Comparison of ENCODE assay signal across 23 mouse cellular contexts in genomic region chr11:75658996-75659750, GRCm38 (mm10). TPM values are rescaled to one million over a fixed set of nuclear protein-coding genes. Genes with fewer than 3 reads are reported as not detected.
DNase-seq lines count a peak whose midpoint lies in the region; ATAC-seq and TF ChIP-seq lines count a peak whose summit lies in the region.
"Had no signal": no experiment of that assay in that cellular context is flagged by ENCODE, and none has a peak within 500 bp of the region (broad histone marks: within the 10 kb centered on the region; RNA-seq: fewer than 3 reads in every experiment).

No protein-coding gene starts in this region.

- H3K4me1 ChIP-seq in liver, adult 2 months (ENCODE audit: control insufficient read depth, insufficient read depth, low read length) = peaks cover 36% of the 10 kb centered on the region
- peaks cover 24% of the 10 kb centered on the region for H3K4me1 ChIP-seq in liver, embryonic 11.5 days (replicated peaks; ENCODE audit: control insufficient read depth, insufficient read depth, low read length)

- no peaks in the 10 kb centered on the region for H3K9me3 ChIP-seq in liver, embryonic 11.5 days (ENCODE audit: control insufficient read depth, low read length)
- H3K9me3 ChIP-seq: G1E; heart, embryonic 10.5 days; hindbrain, embryonic 15.5 days; limb, embryonic 12.5 days; neural tube, embryonic 15.5 days had no signal

- no peak for ATAC-seq in liver, embryonic 11.5 days (replicated peaks; ENCODE audit: low FRiP score)
- ATAC-seq in granulocyte monocyte progenitor cell, adult 5-6 weeks (replicated peaks; ENCODE audit: poor library complexity, severe bottlenecking) = peak; percentile 23; the same call in 1 of the 2 replicates
- ATAC-seq: activated CD4-positive, CD25-positive, alpha-beta regulatory T cell, adult 4 months; intestine, postnatal 0 days had no signal

- no peak overlapping the region for H3K4me3 ChIP-seq in liver, adult 2 months (ENCODE audit: insufficient read depth, low read depth, low read length)
- H3K4me3 ChIP-seq in liver, embryonic 11.5 days (ENCODE audit: low read depth, low read length) = no peak overlapping the region
- H3K4me3 ChIP-seq: heart, embryonic 10.5 days; hindbrain, embryonic 15.5 days; limb, embryonic 12.5 days; myocyte; neural tube, embryonic 15.5 days had no signal

- H3K79me2 ChIP-seq in liver, adult 2 months (ENCODE audit: control insufficient read depth, insufficient read depth, low read length) = peaks cover 9% of the 10 kb centered on the region

- no peaks in the 10 kb centered on the region for H3K27me3 ChIP-seq in liver, adult 2 months (ENCODE audit: control insufficient read depth, insufficient read depth, low read length)
- H3K27me3 ChIP-seq in liver, embryonic 11.5 days (replicated peaks; ENCODE audit: control insufficient read depth, insufficient read depth, low read length) = no peaks in the 10 kb centered on the region

- H3K36me3 ChIP-seq in liver, adult 2 months (ENCODE audit: control insufficient read depth, insufficient read depth, low read length) = peaks cover 4% of the 10 kb centered on the region; the same call in 1 of the 2 replicates
- peaks cover 34% of the 10 kb centered on the region; the same call in 1 of the 2 replicates for H3K36me3 ChIP-seq in liver, embryonic 11.5 days (ENCODE audit: control insufficient read depth, insufficient read depth, low read length)
- H3K36me3 ChIP-seq: hindbrain, embryonic 15.5 days had no signal

- 32% methylated on average over 14 of the region's 14 CpGs for WGBS in liver, adult 2 months
- WGBS in liver, embryonic 11.5 days = 85% methylated on average over 14 of the region's 14 CpGs

- no peak for TF ChIP-seq POLR2A in liver, adult 2 months (IDR thresholded peaks at IDR 0.05; ENCODE audit: extremely low read depth, insufficient read depth, low read length)

- H3K9ac ChIP-seq in liver, adult 2 months (ENCODE audit: low read depth, low read length) = peak overlapping the region; percentile 6; the same call in 1 of the 2 replicates
- no peak overlapping the region for H3K9ac ChIP-seq in liver, embryonic 11.5 days (ENCODE audit: low read depth, low read length)
- H3K9ac ChIP-seq: hindbrain, embryonic 15.5 days; limb, embryonic 12.5 days; neural tube, embryonic 15.5 days had no signal

- H3K4me2 ChIP-seq in liver, embryonic 11.5 days = no peak overlapping the region
- H3K4me2 ChIP-seq: hindbrain, embryonic 15.5 days; limb, embryonic 12.5 days; neural tube, embryonic 15.5 days had no signal

- peak; percentile 53 for DNase-seq in adrenal gland, adult 8-10 months
- DNase-seq in adrenal gland, postnatal 4 days (ENCODE audit: low spot score in 2 of 2) = no peak
- DNase-seq in liver, adult 2 months (ENCODE audit: extremely low read depth, low read depth, low spot score) = peak; percentile 76
- DNase-seq in liver, embryonic 11.5 days (ENCODE audit: low spot score) = no peak
- peak; percentile 62 for DNase-seq in adrenal gland, postnatal 10 days
- DNase-seq in cerebellum, adult 11-12 months = no peak
- no peak for DNase-seq in frontal cortex, postnatal 36 days (ENCODE audit: low spot score in 2 of 2)
- DNase-seq: cerebellum, adult 8-10 months; gastrocnemius, postnatal 10 days; lung, adult 2 months; midbrain, embryonic 14.5 days; right cerebral cortex, postnatal 14 days; thymus, adult 2 months had no signal

- H3K27ac ChIP-seq in liver, adult 2 months (replicated peaks; ENCODE audit: insufficient read depth, low read depth, low read length) = 0 out of 2 replicates have a peak overlapping the region, but pooled peaks have one; percentile 18
- H3K27ac ChIP-seq in liver, embryonic 11.5 days (ENCODE audit: low read depth, low read length) = no peak overlapping the region
- H3K27ac ChIP-seq: heart, embryonic 10.5 days; hindbrain, embryonic 15.5 days; kidney, postnatal 0 days; limb, embryonic 12.5 days; neural tube, embryonic 15.5 days had no signal

- TF ChIP-seq CTCF in liver, adult 2 months (IDR thresholded peaks at IDR 0.05; ENCODE audit: low read depth, low read length) = no peak

RNA-seq across cellular contexts. Expression of gene Myo1c, which starts 8.9 kb away (rescaled TPM):
- 100 to 1,000 TPM; 151 to 208 (median 180) TPM for total RNA-seq in adrenal gland, adult 8-10 months (2022)
- 100 to 1,000 TPM; 122 to 132 TPM for total RNA-seq in adrenal gland, postnatal 4 days (2021)
- 15.6 and 17.9 TPM in 2 replicates for total RNA-seq in liver, adult 2 months (2014; rRNA removed)
- polyA plus RNA-seq in liver, adult 2 months (2012; rRNA removed) = 17.0 and 21.5 TPM in 2 replicates
- polyA plus RNA-seq in liver, embryonic 11.5 days (2014; fragmentation: Nextera tagmentation; extraction: Ambion mirVana) = 37.4 and 41.9 TPM in 2 replicates
- 100 to 1,000 TPM; 128 to 132 TPM for total RNA-seq in adrenal gland, postnatal 10 days (2021)
- 21.2 and 22.1 TPM in 2 replicates for total RNA-seq in granulocyte monocyte progenitor cell, adult 5-6 weeks (2014; fragmentation: Nextera tagmentation)
- 9.7 and 14.8 TPM in 2 replicates for total RNA-seq in granulocyte monocyte progenitor cell, adult 5-6 weeks (2017)

RNA-seq across cellular contexts. Expression of gene Crk, which starts 19.9 kb away (rescaled TPM):
- total RNA-seq in adrenal gland, adult 8-10 months (2022) = 100 to 1,000 TPM; 115 to 125 (median 117) TPM
- 100 to 1,000 TPM; 106 to 108 TPM for total RNA-seq in adrenal gland, postnatal 4 days (2021)
- total RNA-seq in liver, adult 2 months (2014; rRNA removed) = 50.5 and 51.1 TPM in 2 replicates
- 47.7 and 57.5 TPM in 2 replicates for polyA plus RNA-seq in liver, adult 2 months (2012; rRNA removed)
- 70.4 and 71.1 TPM in 2 replicates for polyA plus RNA-seq in liver, embryonic 11.5 days (2014; fragmentation: Nextera tagmentation; extraction: Ambion mirVana)
- 10 to 100 TPM; 93.2 to 96.5 TPM for total RNA-seq in adrenal gland, postnatal 10 days (2021)
- total RNA-seq in granulocyte monocyte progenitor cell, adult 5-6 weeks (2014; fragmentation: Nextera tagmentation) = 23.8 and 31.7 TPM in 2 replicates
- total RNA-seq in granulocyte monocyte progenitor cell, adult 5-6 weeks (2017) = 33.2 and 38.1 TPM in 2 replicates

RNA-seq across cellular contexts. Expression of gene Inpp5k, which starts 28.4 kb away (rescaled TPM):
- total RNA-seq in adrenal gland, adult 8-10 months (2022) = 10 to 100 TPM; 46.2 to 62.5 (median 53.6) TPM
- total RNA-seq in adrenal gland, postnatal 4 days (2021) = 10 to 100 TPM; 59.8 to 64.4 TPM
- 12.3 and 13.4 TPM in 2 replicates for total RNA-seq in liver, adult 2 months (2014; rRNA removed)
- 12.2 and 17.2 TPM in 2 replicates for polyA plus RNA-seq in liver, adult 2 months (2012; rRNA removed)
- 21.9 and 22.2 TPM in 2 replicates for polyA plus RNA-seq in liver, embryonic 11.5 days (2014; fragmentation: Nextera tagmentation; extraction: Ambion mirVana)
- total RNA-seq in adrenal gland, postnatal 10 days (2021) = 10 to 100 TPM; 30.7 to 43.0 TPM
- 37.3 and 40.0 TPM in 2 replicates for total RNA-seq in granulocyte monocyte progenitor cell, adult 5-6 weeks (2014; fragmentation: Nextera tagmentation)
- total RNA-seq in granulocyte monocyte progenitor cell, adult 5-6 weeks (2017) = 26.0 and 35.6 TPM in 2 replicates

Comparison
In these comparisons a context has a peak if more than half of its experiments do, and no peak if none do; other contexts are left out.
1. DNase-seq: peak in adrenal gland, adult 8-10 months (single experiment), liver, adult 2 months (single experiment) and adrenal gland, postnatal 10 days (single experiment); none in adrenal gland, postnatal 4 days (0 of 2), liver, embryonic 11.5 days (single experiment), cerebellum, adult 11-12 months (single experiment) and frontal cortex, postnatal 36 days (0 of 2).